23 mouse cellular contexts compared by ENCODE assay signal in the genomic region with DNA sequence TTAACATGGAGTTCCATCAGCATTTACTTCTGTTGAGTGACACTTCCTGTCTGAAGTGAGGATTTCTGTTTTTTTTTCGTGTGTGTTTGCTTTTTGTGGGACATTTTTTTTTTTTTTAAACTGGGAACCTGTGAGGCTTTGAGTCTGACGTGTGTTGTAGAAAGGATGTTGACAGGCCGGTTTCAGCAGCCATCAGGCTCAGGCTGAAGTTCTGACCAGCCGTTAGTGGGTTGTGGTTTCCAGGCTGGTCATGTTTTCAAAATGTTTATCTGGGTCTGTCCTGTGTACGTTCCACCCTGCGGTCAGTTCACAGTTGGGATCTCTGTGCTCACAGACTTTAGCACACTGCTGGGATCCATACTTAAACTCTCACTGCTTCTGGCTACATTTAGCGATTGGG.
DNase-seq lines count a peak whose midpoint lies in the region; ATAC-seq and TF ChIP-seq lines count a peak whose summit lies in the region.
"Had no signal": no experiment of that assay in that cellular context is flagged by ENCODE, and none has a peak within 500 bp of the region (broad histone marks: within the 10 kb centered on the region; RNA-seq: fewer than 3 reads in every experiment).

No protein-coding gene starts in this region.

- no peak for ATAC-seq in intestine, embryonic 14.5 days (replicated peaks; ENCODE audit: low FRiP score, low TSS enrichment, low read depth)
- ATAC-seq in intestine, embryonic 16.5 days, result no peak
- peak; percentile 82 for ATAC-seq in granulocyte monocyte progenitor cell, adult 5-6 weeks (replicated peaks; ENCODE audit: poor library complexity, severe bottlenecking)
- 0 out of 2 replicates have a peak, but pooled peaks have one; percentile 26 for ATAC-seq in megakaryocyte-erythroid progenitor cell, adult 5-6 weeks (replicated peaks; ENCODE audit: low FRiP score, low TSS enrichment, poor library complexity, severe bottlenecking)
- ATAC-seq in erythroid progenitor cell, adult 5-6 weeks (replicated peaks; ENCODE audit: low FRiP score, poor library complexity, severe bottlenecking), result no peak
- ATAC-seq: activated CD4-positive, CD25-positive, alpha-beta regulatory T cell, adult 4 months; forebrain, embryonic 13.5 days had no signal

- H3K9ac ChIP-seq in intestine, embryonic 14.5 days (ENCODE audit: low read length), result no peak overlapping the region
- H3K9ac ChIP-seq in intestine, embryonic 16.5 days (ENCODE audit: low read depth, low read length), result no peak overlapping the region
- no peak overlapping the region for H3K9ac ChIP-seq in CH12.LX (ENCODE audit: insufficient read depth, low read depth)
- H3K9ac ChIP-seq: embryonic facial prominence, embryonic 15.5 days; forebrain, embryonic 13.5 days; heart, embryonic 12.5 days; hindbrain, embryonic 12.5 days; midbrain, embryonic 12.5 days had no signal

- H3K79me2 ChIP-seq in CH12.LX (replicated peaks; ENCODE audit: control insufficient read depth, extremely low read depth, insufficient read depth, poor library complexity, severe bottlenecking), result no peaks in the 10 kb centered on the region

- no peaks in the 10 kb centered on the region for H3K9me3 ChIP-seq in intestine, embryonic 14.5 days (ENCODE audit: control insufficient read depth, low read length)
- no peaks in the 10 kb centered on the region for H3K9me3 ChIP-seq in intestine, embryonic 16.5 days (ENCODE audit: control insufficient read depth, low read length)
- no peaks in the 10 kb centered on the region for H3K9me3 ChIP-seq in CH12.LX (replicated peaks; ENCODE audit: low read length)
- H3K9me3 ChIP-seq: embryonic facial prominence, embryonic 15.5 days; forebrain, embryonic 13.5 days; heart, embryonic 12.5 days; hindbrain, embryonic 12.5 days; midbrain, embryonic 12.5 days had no signal

- H3K27ac ChIP-seq in intestine, embryonic 14.5 days (ENCODE audit: low read depth), result no peak overlapping the region
- H3K27ac ChIP-seq in intestine, embryonic 16.5 days (ENCODE audit: low read length), result no peak overlapping the region
- H3K27ac ChIP-seq in CH12.LX (ENCODE audit: insufficient read depth, low read depth), result no peak overlapping the region
- H3K27ac ChIP-seq: embryonic facial prominence, embryonic 15.5 days; forebrain, embryonic 13.5 days; hindbrain, embryonic 12.5 days; left cerebral cortex, adult 2 months; midbrain, embryonic 12.5 days had no signal

- in situ Hi-C loops in CH12.LX (cut with MboI; ENCODE audit: low pct_ligation_motif_present, low pct_unique_long_range_greater_than_20kb, low sequenced_read_pairs), result no loop called here

- WGBS in intestine, embryonic 14.5 days, result 59% methylated on average over 7 of the region's 7 CpGs
- WGBS in intestine, embryonic 16.5 days, result 58% methylated on average over 7 of the region's 7 CpGs

- no peaks in the 10 kb centered on the region for H3K27me3 ChIP-seq in intestine, embryonic 14.5 days (replicated peaks; ENCODE audit: control insufficient read depth, insufficient read depth, low read length)
- H3K27me3 ChIP-seq in intestine, embryonic 16.5 days (replicated peaks; ENCODE audit: control insufficient read depth, insufficient read depth, low read length), result no peaks in the 10 kb centered on the region
- H3K27me3 ChIP-seq in CH12.LX (replicated peaks), result peaks cover 2% of the 10 kb centered on the region
- H3K27me3 ChIP-seq: embryonic facial prominence, embryonic 15.5 days; forebrain, embryonic 13.5 days; midbrain, embryonic 12.5 days had no signal

- TF ChIP-seq RAD21 in CH12.LX (IDR thresholded peaks at IDR 0.05; ENCODE audit: low read depth, low read length), result no peak

- TF ChIP-seq EP300 in CH12.LX (IDR thresholded peaks at IDR 0.05; ENCODE audit: low read length), result no peak

- H3K4me3 ChIP-seq in intestine, embryonic 14.5 days (ENCODE audit: low read depth, low read length), result no peak overlapping the region
- H3K4me3 ChIP-seq in intestine, embryonic 16.5 days (ENCODE audit: low read length), result no peak overlapping the region
- no peak overlapping the region for H3K4me3 ChIP-seq in CH12.LX (replicated peaks in 1 of 3; ENCODE audit: low read depth in 2 of 3, low read length in 2 of 3, poor library complexity in 1 of 3)
- H3K4me3 ChIP-seq: embryonic facial prominence, embryonic 15.5 days; forebrain, embryonic 13.5 days; heart, embryonic 12.5 days; hindbrain, embryonic 12.5 days; left cerebral cortex, adult 2 months; midbrain, embryonic 12.5 days had no signal

- TF ChIP-seq POLR2A in CH12.LX (IDR thresholded peaks at IDR 0.05; ENCODE audit: low read depth, low read length), result no peak

- dilution Hi-C loops in CH12.LX (cut with MboI; ENCODE audit: extremely low pct_ligation_motif_present, extremely low pct_unique_long_range_greater_than_20kb, low sequenced_read_pairs), result no loop called here

- no peaks in the 10 kb centered on the region for H3K4me1 ChIP-seq in intestine, embryonic 14.5 days (replicated peaks; ENCODE audit: control insufficient read depth, insufficient read depth, low read length)
- no peaks in the 10 kb centered on the region for H3K4me1 ChIP-seq in intestine, embryonic 16.5 days (ENCODE audit: control insufficient read depth, insufficient read depth, low read length)
- peaks cover 4 to 45% of the 10 kb centered on the region in 2 experiments for H3K4me1 ChIP-seq in CH12.LX (ENCODE audit: control insufficient read depth in 1 of 2, insufficient read depth in 2 of 2)
- H3K4me1 ChIP-seq: embryonic facial prominence, embryonic 15.5 days; hindbrain, embryonic 12.5 days had no signal

- H3K4me2 ChIP-seq in intestine, embryonic 14.5 days (ENCODE audit: low read length), result no peak overlapping the region
- no peak overlapping the region for H3K4me2 ChIP-seq in intestine, embryonic 16.5 days (ENCODE audit: low read depth, low read length)
- no peak overlapping the region for H3K4me2 ChIP-seq in CH12.LX (ENCODE audit: insufficient read depth, low read depth, poor library complexity, severe bottlenecking)
- H3K4me2 ChIP-seq: embryonic facial prominence, embryonic 15.5 days; forebrain, embryonic 13.5 days; heart, embryonic 12.5 days; hindbrain, embryonic 12.5 days; midbrain, embryonic 12.5 days had no signal

- no peak for TF ChIP-seq CTCF in CH12.LX (conservative IDR thresholded peaks at IDR 0.05 in 1 of 2, IDR thresholded peaks at IDR 0.05 in 1 of 2; ENCODE audit: low read depth in 2 of 2, low read length in 2 of 2)

- no peaks in the 10 kb centered on the region for H3K36me3 ChIP-seq in intestine, embryonic 14.5 days (ENCODE audit: control insufficient read depth, insufficient read depth, low read length)
- H3K36me3 ChIP-seq in intestine, embryonic 16.5 days (ENCODE audit: control insufficient read depth, insufficient read depth, low read length), result no peaks in the 10 kb centered on the region
- H3K36me3 ChIP-seq in CH12.LX (replicated peaks in 1 of 2; ENCODE audit: control insufficient read depth in 1 of 2, insufficient read depth in 1 of 2, low read length in 1 of 2), result no peaks in the 10 kb centered on the region
- H3K36me3 ChIP-seq: embryonic facial prominence, embryonic 15.5 days; heart, embryonic 12.5 days; hindbrain, embryonic 12.5 days; midbrain, embryonic 12.5 days had no signal

- peak; percentile 27 for DNase-seq in intestine, embryonic 14.5 days (ENCODE audit: low spot score)
- DNase-seq in CH12.LX (ENCODE audit: extremely low read depth), result no peak
- no peak for DNase-seq in cerebellum, adult 9-11 months
- DNase-seq: adrenal gland, adult 2 months; B cell, adult 2 months; cerebellum, adult 8-10 months; gastrocnemius, postnatal 10 days; kidney, adult 11 months; kidney, postnatal 14 days; lung, postnatal 14 days; thymus, adult 2 months; thymus, postnatal 36 days had no signal

TF ChIP-seq in CH12.LX, 34 proteins besides CTCF, POLR2A, EP300 and RAD21:
- TF ChIP-seq ZMIZ1 (IDR thresholded peaks at IDR 0.05; ENCODE audit: low read depth, low read length) (no peak), ZNF384 (IDR thresholded peaks at IDR 0.05; ENCODE audit: low read depth, low read length) (peak; percentile 46), ETS1 (conservative IDR thresholded peaks at IDR 0.05; ENCODE audit: low read depth, low read length) (no peak), NRF1 (IDR thresholded peaks at IDR 0.05; ENCODE audit: low read depth, low read length) (no peak), MEF2A (IDR thresholded peaks at IDR 0.05; ENCODE audit: borderline replicate concordance, low read depth, low read length) (no peak), GABPA (IDR thresholded peaks at IDR 0.05; ENCODE audit: insufficient replicate concordance, low read depth, low read length) (no peak), MAFK (IDR thresholded peaks at IDR 0.05; ENCODE audit: insufficient replicate concordance, low read length) (no peak), MXI1 (IDR thresholded peaks at IDR 0.05; ENCODE audit: low read depth, low read length) (no peak)

Comparison
In these comparisons a context has a peak if more than half of its experiments do, and no peak if none do; other contexts are left out.
1. ATAC-seq: peak in granulocyte monocyte progenitor cell, adult 5-6 weeks (single experiment) and megakaryocyte-erythroid progenitor cell, adult 5-6 weeks (single experiment); none in intestine, embryonic 14.5 days (single experiment), intestine, embryonic 16.5 days (single experiment) and erythroid progenitor cell, adult 5-6 weeks (single experiment).